Mouse (Mus musculus) erythroblast, embryonic 14.5 days (primary cell): ENCODE data around the gene Rgs7.

Experiments used
- GATA1 ChIP-seq: IDR thresholded peaks from 2 replicates; pipeline ENCODE4 v1.6.1; 2012; ENCODE audit warnings: low read length, inconsistent platforms, mixed read lengths
- TAL1 ChIP-seq: IDR thresholded peaks from 3 replicates; pipeline ENCODE4 v1.6.1; 2012; ENCODE audit warnings: low read length, inconsistent platforms, mixed read lengths

- TF ChIP-seq TAL1 (no peak), GATA1 (no peak)
Observed at GRCm38 (mm10) chr1:175524626-175525294, 32.5 kb upstream of the Rgs7 start.
